ENCODE assay signal across 8 mouse cellular contexts in genomic region chr17:23630195-23631020, GRCm38 (mm10). TPM values are rescaled to one million over a fixed set of nuclear protein-coding genes. Genes with fewer than 3 reads are reported as not detected.
DNase-seq lines count a peak whose midpoint lies in the region; ATAC-seq and TF ChIP-seq lines count a peak whose summit lies in the region.

No protein-coding gene starts in this region.

- H3K27me3 ChIP-seq in MEL (ENCODE audit: control insufficient read depth in 1 of 2, insufficient read depth in 2 of 2, low read length in 2 of 2), result peaks cover 0 to 7% of the 10 kb centered on the region in 2 experiments; a peak in 2 of 4 replicates
- no peaks in the 10 kb centered on the region for H3K27me3 ChIP-seq in cerebellum, adult 2 months (ENCODE audit: control insufficient read depth, insufficient read depth, low read length)
- H3K27me3 ChIP-seq in lung, embryonic 15.5 days, result no peaks in the 10 kb centered on the region
- no peaks in the 10 kb centered on the region for H3K27me3 ChIP-seq in thymus, adult 2 months (ENCODE audit: control insufficient read depth, insufficient read depth, low read length)

- TF ChIP-seq CTCF in MEL (IDR thresholded peaks at IDR 0.05 in 2 of 3, conservative IDR thresholded peaks at IDR 0.05 in 1 of 3; ENCODE audit: control insufficient read depth in 1 of 3, insufficient read depth in 1 of 3, low read depth in 2 of 3, low read length in 3 of 3, poor library complexity in 1 of 3, severe bottlenecking in 1 of 3), result peak; percentile 62 to 91 (median 75)
- TF ChIP-seq CTCF in cerebellum, adult 2 months (IDR thresholded peaks at IDR 0.05; ENCODE audit: borderline replicate concordance, insufficient read depth, low read depth, low read length), result peak; percentile 86
- TF ChIP-seq CTCF in thymus, adult 2 months (IDR thresholded peaks at IDR 0.05; ENCODE audit: borderline replicate concordance, control insufficient read depth, extremely low read depth, insufficient read depth, low read length, poor library complexity), result peak; percentile 87; the same call in 1 of the 2 replicates

- WGBS in cerebellum, adult 2 months, result 13% methylated on average over 22 of the region's 22 CpGs
- 13% methylated on average over 22 of the region's 22 CpGs for WGBS in lung, embryonic 15.5 days
- WGBS in thymus, adult 2 months, result 15% methylated on average over 22 of the region's 22 CpGs

- H3K4me1 ChIP-seq in MEL (ENCODE audit: control insufficient read depth in 1 of 2, insufficient read depth in 2 of 2, low read length in 2 of 2), result no peaks in the 10 kb centered on the region
- no peaks in the 10 kb centered on the region for H3K4me1 ChIP-seq in cerebellum, adult 2 months (ENCODE audit: control insufficient read depth, insufficient read depth, low read length)
- H3K4me1 ChIP-seq in lung, embryonic 15.5 days, result peaks cover 4% of the 10 kb centered on the region; the same call in 1 of the 2 replicates
- H3K4me1 ChIP-seq in thymus, adult 2 months (replicated peaks; ENCODE audit: control insufficient read depth, insufficient read depth, low read length), result 0 out of 2 replicates have a peak, but pooled peaks cover 4% of the 10 kb centered on the region

- H3K36me3 ChIP-seq in MEL (ENCODE audit: control insufficient read depth in 1 of 2, insufficient read depth in 2 of 2, low read length in 2 of 2), result no peaks in the 10 kb centered on the region
- H3K36me3 ChIP-seq in lung, embryonic 15.5 days, result no peaks in the 10 kb centered on the region
- H3K36me3 ChIP-seq in thymus, adult 2 months (ENCODE audit: control insufficient read depth, insufficient read depth, low read length), result no peaks in the 10 kb centered on the region

- no peaks in the 10 kb centered on the region for H3K9me3 ChIP-seq in MEL (replicated peaks; ENCODE audit: insufficient read depth, low read length)
- H3K9me3 ChIP-seq in lung, embryonic 15.5 days, result no peaks in the 10 kb centered on the region

- peak; percentile 97 to 98 for ATAC-seq in hematopoietic stem cell, adult 5-6 weeks (replicated peaks in 1 of 2; ENCODE audit: insufficient read depth in 1 of 2, low FRiP score in 2 of 2, low TSS enrichment in 1 of 2, low read depth in 1 of 2, poor library complexity in 2 of 2, severe bottlenecking in 2 of 2)
- ATAC-seq in lung, embryonic 15.5 days (ENCODE audit: borderline replicate concordance, extremely low read depth, low FRiP score, low TSS enrichment), result peak; percentile 77

- no peak overlapping the region for H3K27ac ChIP-seq in MEL (ENCODE audit: control insufficient read depth, low read depth, low read length)
- H3K27ac ChIP-seq in cerebellum, adult 2 months (ENCODE audit: insufficient read depth, low read length), result no peak overlapping the region
- no peak overlapping the region for H3K27ac ChIP-seq in lung, embryonic 15.5 days
- H3K27ac ChIP-seq in thymus, adult 2 months (ENCODE audit: control insufficient read depth, insufficient read depth, low read length), result no peak overlapping the region

- no peak for TF ChIP-seq EP300 in MEL (IDR thresholded peaks at IDR 0.05; ENCODE audit: low read depth in 1 of 2, low read length in 2 of 2)

- H3K9ac ChIP-seq in MEL (ENCODE audit: control insufficient read depth, low read depth, low read length, poor library complexity, severe bottlenecking), result no peak overlapping the region
- no peak overlapping the region for H3K9ac ChIP-seq in lung, embryonic 15.5 days

- no peaks in the 10 kb centered on the region for H3K79me2 ChIP-seq in MEL (ENCODE audit: control insufficient read depth, insufficient read depth, low read length, poor library complexity)

- peak; percentile 69 for DNase-seq in MEL (ENCODE audit: low read depth, low spot score)
- peak; percentile 65 to 78 for DNase-seq in cerebellum, adult 2 months
- DNase-seq in forelimb bud, embryonic 11.5 days (ENCODE audit: low read depth, low spot score), result peak; percentile 74
- peak; percentile 63 for DNase-seq in layer of hippocampus, adult 9-10 months (ENCODE audit: low spot score)
- peak; percentile 41 for DNase-seq in ovary, adult 18-20 months (ENCODE audit: low spot score)
- peak; percentile 87 for DNase-seq in thymus, adult 2 months

- TF ChIP-seq RAD21 in MEL (IDR thresholded peaks at IDR 0.05; ENCODE audit: low read depth, low read length), result peak; percentile 66

- H3K4me3 ChIP-seq in MEL (ENCODE audit: control insufficient read depth in 1 of 2, insufficient read depth in 1 of 2, low read depth in 2 of 2, low read length in 2 of 2), result no peak overlapping the region
- H3K4me3 ChIP-seq in cerebellum, adult 2 months (replicated peaks; ENCODE audit: insufficient read depth, low read depth, low read length), result no peak overlapping the region
- H3K4me3 ChIP-seq in lung, embryonic 15.5 days, result peak overlapping the region; percentile 19
- no peak overlapping the region for H3K4me3 ChIP-seq in thymus, adult 2 months (ENCODE audit: control insufficient read depth, insufficient read depth, low read length)

- H3K4me2 ChIP-seq in lung, embryonic 15.5 days, result peak overlapping the region; percentile 50

- TF ChIP-seq POLR2A in MEL (IDR thresholded peaks at IDR 0.05; ENCODE audit: control insufficient read depth in 1 of 2, insufficient read depth in 1 of 2, low read depth in 1 of 2, low read length in 2 of 2, poor library complexity in 1 of 2), result no peak
- TF ChIP-seq POLR2A in cerebellum, adult 2 months (IDR thresholded peaks at IDR 0.05; ENCODE audit: borderline replicate concordance, insufficient read depth, low read length), result no peak
- TF ChIP-seq POLR2A in thymus, adult 2 months (IDR thresholded peaks at IDR 0.05; ENCODE audit: control insufficient read depth, extremely low read depth, insufficient read depth, low read length, poor library complexity), result no peak

TF ChIP-seq in MEL, 35 proteins besides CTCF, POLR2A, EP300 and RAD21:
- no peak for TF ChIP-seq ZNF384 (IDR thresholded peaks at IDR 0.05; ENCODE audit: low read depth, low read length)
- TF ChIP-seq KAT2A (conservative IDR thresholded peaks at IDR 0.05; ENCODE audit: low read depth, low read length), result no peak
- TF ChIP-seq USF1 (IDR thresholded peaks at IDR 0.05; ENCODE audit: low read depth, low read length), result no peak
- TF ChIP-seq MYC (IDR thresholded peaks at IDR 0.05; ENCODE audit: low read depth, low read length), result no peak
- TF ChIP-seq ZC3H11A (IDR thresholded peaks at IDR 0.05; ENCODE audit: low read depth, low read length), result peak; percentile 53
- TF ChIP-seq SMC3 (IDR thresholded peaks at IDR 0.05; ENCODE audit: low read depth, low read length), result peak; percentile 61
- no peak for TF ChIP-seq GABPA (IDR thresholded peaks at IDR 0.05; ENCODE audit: low read depth, low read length)
- TF ChIP-seq NELFE (IDR thresholded peaks at IDR 0.05; ENCODE audit: low read depth, low read length), result no peak

RNA-seq across cellular contexts. Expression of gene Mmp25, which starts 14.7 kb away (rescaled TPM):
- 0.03 TPM in 1 of 2 replicates, not detected in the other for total RNA-seq in MEL (2012; rRNA removed)
- under 1 TPM in 1 of 2 experiments, not detected in 1; 0.01 TPM for polyA plus RNA-seq in MEL (2012; ENCODE audit: insufficient read depth in 1 of 2, insufficient read length in 2 of 2, low read depth in 1 of 2, low replicate concordance in 2 of 2, missing spikeins in 1 of 2)
- 0.23 and 0.25 TPM in 2 replicates for polyA plus RNA-seq in cerebellum, adult 2 months (2012; rRNA removed)
- 2.7 and 5.2 TPM in 2 replicates for total RNA-seq in hematopoietic stem cell, adult 5-6 weeks (2017)
- polyA plus RNA-seq in lung, embryonic 15.5 days (2015; fragmentation: Nextera tagmentation; extraction: Ambion mirVana), result 0.41 and 0.53 TPM in 2 replicates
- 7.2 and 7.4 TPM in 2 replicates for polyA plus RNA-seq in thymus, adult 2 months (2012; rRNA removed)

RNA-seq across cellular contexts. Expression of gene Zscan10, which starts 29.8 kb away (rescaled TPM):
- not detected in 2 replicates for total RNA-seq in MEL (2012; rRNA removed)
- polyA plus RNA-seq in MEL (2012; ENCODE audit: insufficient read depth in 1 of 2, insufficient read length in 2 of 2, low read depth in 1 of 2, low replicate concordance in 2 of 2, missing spikeins in 1 of 2), result under 1 TPM in 1 of 2 experiments, not detected in 1; 0.08 TPM
- polyA plus RNA-seq in cerebellum, adult 2 months (2012; rRNA removed), result 0.13 and 0.16 TPM in 2 replicates
- not detected in 2 replicates for total RNA-seq in hematopoietic stem cell, adult 5-6 weeks (2017)
- polyA plus RNA-seq in lung, embryonic 15.5 days (2015; fragmentation: Nextera tagmentation; extraction: Ambion mirVana), result 0.18 and 0.40 TPM in 2 replicates
- polyA plus RNA-seq in thymus, adult 2 months (2012; rRNA removed), result 0.18 and 0.20 TPM in 2 replicates

RNA-seq across cellular contexts. Expression of gene Bicdl2, which starts 29.9 kb away (rescaled TPM):
- 0.08 TPM in 1 of 2 replicates, not detected in the other for total RNA-seq in MEL (2012; rRNA removed)
- under 1 TPM in 1 of 2 experiments, not detected in 1; 0.17 TPM for polyA plus RNA-seq in MEL (2012; ENCODE audit: insufficient read depth in 1 of 2, insufficient read length in 2 of 2, low read depth in 1 of 2, low replicate concordance in 2 of 2, missing spikeins in 1 of 2)
- not detected in 2 replicates for polyA plus RNA-seq in cerebellum, adult 2 months (2012; rRNA removed)
- total RNA-seq in hematopoietic stem cell, adult 5-6 weeks (2017), result not detected in 2 replicates
- 3.5 and 4.0 TPM in 2 replicates for polyA plus RNA-seq in lung, embryonic 15.5 days (2015; fragmentation: Nextera tagmentation; extraction: Ambion mirVana)
- 0.43 and 0.49 TPM in 2 replicates for polyA plus RNA-seq in thymus, adult 2 months (2012; rRNA removed)

RNA-seq across cellular contexts. Expression of gene Zfp13, which starts 31.1 kb away (rescaled TPM):
- 0.08 and 0.16 TPM in 2 replicates for total RNA-seq in MEL (2012; rRNA removed)
- under 1 TPM in 1 of 2 experiments, not detected in 1; 0.38 TPM for polyA plus RNA-seq in MEL (2012; ENCODE audit: insufficient read depth in 1 of 2, insufficient read length in 2 of 2, low read depth in 1 of 2, low replicate concordance in 2 of 2, missing spikeins in 1 of 2)
- 25.6 and 27.2 TPM in 2 replicates for polyA plus RNA-seq in cerebellum, adult 2 months (2012; rRNA removed)
- 0.25 TPM in 1 of 2 replicates, not detected in the other for total RNA-seq in hematopoietic stem cell, adult 5-6 weeks (2017)
- 15.0 and 15.3 TPM in 2 replicates for polyA plus RNA-seq in lung, embryonic 15.5 days (2015; fragmentation: Nextera tagmentation; extraction: Ambion mirVana)
- polyA plus RNA-seq in thymus, adult 2 months (2012; rRNA removed), result 2.5 and 3.0 TPM in 2 replicates

RNA-seq across cellular contexts. Expression of gene Hcfc1r1, which starts 43.0 kb away (rescaled TPM):
- 11.0 and 15.6 TPM in 2 replicates for total RNA-seq in MEL (2012; rRNA removed)
- 10 to 100 TPM in 1 of 2 experiments, not detected in 1; 81.6 TPM for polyA plus RNA-seq in MEL (2012; ENCODE audit: insufficient read depth in 1 of 2, insufficient read length in 2 of 2, low read depth in 1 of 2, low replicate concordance in 2 of 2, missing spikeins in 1 of 2)
- 173 and 179 TPM in 2 replicates for polyA plus RNA-seq in cerebellum, adult 2 months (2012; rRNA removed)
- 32.0 and 33.6 TPM in 2 replicates for total RNA-seq in hematopoietic stem cell, adult 5-6 weeks (2017)
- polyA plus RNA-seq in lung, embryonic 15.5 days (2015; fragmentation: Nextera tagmentation; extraction: Ambion mirVana), result 59.5 and 64.5 TPM in 2 replicates
- 143 and 192 TPM in 2 replicates for polyA plus RNA-seq in thymus, adult 2 months (2012; rRNA removed)
